Mouse (Mus musculus): ENCODE measurements at regions not wholly inside any gene's neighbourhood (a gene's known extent, or its start where the extent isn't known, plus 50 kb on each side); places are given as distances from the start of the nearest gene placed in this dataset.

GRCm38 (mm10) chr4:31612147-31612824 is 351.6 kb upstream of the Map3k7 start:
- Histone ChIP-seq H3K27ac (ENCODE audit: low read length) (no peak overlapping the region), H3K4me1 (ENCODE audit: insufficient read depth, low read depth, low read length) (no peaks in the 10 kb centered on the region), H3K4me2 (replicated peaks; ENCODE audit: low read depth, low read length) (no peak overlapping the region), H3K27me3 (replicated peaks; ENCODE audit: insufficient read depth, low read length) (no peaks in the 10 kb centered on the region), H3K9ac (replicated peaks; ENCODE audit: low read depth) (no peak overlapping the region), H3K4me3 (ENCODE audit: low read depth, low read length) (no peak overlapping the region), H3K9me3 (ENCODE audit: low read length) (no peaks in the 10 kb centered on the region), H3K36me3 (ENCODE audit: insufficient read depth, low read length) (no peaks in the 10 kb centered on the region)
- DNase-seq (ENCODE audit: low spot score): no peak
- 65% methylated on average over 8 of the region's 8 CpGs for WGBS
- no peak for ATAC-seq
- TF ChIP-seq CTCF (IDR thresholded peaks at IDR 0.05): no peak
- TF ChIP-seq EP300 (IDR thresholded peaks at IDR 0.05): no peak

DNA sequence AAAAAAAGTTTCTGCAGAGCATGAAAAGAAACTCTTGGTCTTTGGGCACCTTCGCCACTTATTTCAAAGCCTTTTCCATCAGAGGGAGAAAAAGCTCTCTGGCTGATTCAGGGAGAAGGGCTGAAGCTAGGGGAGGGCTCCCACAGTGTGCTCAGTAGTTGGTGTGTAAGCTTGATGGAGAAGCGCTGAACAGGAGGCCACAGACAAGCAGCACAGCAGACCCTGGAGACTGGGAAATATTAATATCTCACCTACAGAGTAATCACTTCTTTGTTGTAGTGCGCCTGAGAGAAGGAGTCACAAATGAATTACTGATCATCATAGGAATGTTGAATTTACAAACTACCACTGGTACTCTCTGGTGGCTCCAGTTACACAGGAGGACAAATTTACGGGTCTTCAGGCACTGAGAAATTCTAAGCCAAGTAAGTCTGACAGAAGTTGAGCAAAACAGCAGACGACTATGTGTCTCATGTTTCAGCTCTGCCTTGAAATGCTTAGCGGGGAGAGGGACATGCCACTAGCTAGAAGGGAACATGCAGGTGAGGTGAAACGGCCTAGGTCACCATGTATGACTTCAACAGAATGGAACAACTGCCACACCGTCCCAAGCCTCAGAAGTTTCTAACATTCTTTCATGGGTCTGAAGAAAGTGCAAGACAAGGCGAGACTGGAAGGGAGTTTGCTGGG is 350.9 kb upstream of the Map3k7 start:
- no peaks in the 10 kb centered on the region for H3K27me3 ChIP-seq (replicated peaks; ENCODE audit: insufficient read depth, low read length)
- TF ChIP-seq CTCF (IDR thresholded peaks at IDR 0.05): no peak
- H3K36me3 ChIP-seq (ENCODE audit: insufficient read depth, low read length): no peaks in the 10 kb centered on the region
- no peak overlapping the region for H3K4me3 ChIP-seq (ENCODE audit: low read depth, low read length)
- no peak overlapping the region for H3K9ac ChIP-seq (replicated peaks; ENCODE audit: low read depth)
- no peak for DNase-seq (ENCODE audit: low spot score)
- ATAC-seq: no peak
- WGBS: 72% methylated on average over 9 of the region's 9 CpGs
- no peaks in the 10 kb centered on the region for H3K4me1 ChIP-seq (ENCODE audit: insufficient read depth, low read depth, low read length)
- H3K9me3 ChIP-seq (ENCODE audit: low read length): no peaks in the 10 kb centered on the region
- H3K4me2 ChIP-seq (replicated peaks; ENCODE audit: low read depth, low read length): no peak overlapping the region
- no peak overlapping the region for H3K27ac ChIP-seq (ENCODE audit: low read length)

- no peak for DNase-seq (ENCODE audit: low spot score)
- no peak overlapping the region for H3K4me2 ChIP-seq (replicated peaks; ENCODE audit: low read depth, low read length)
- ATAC-seq: no peak
- no peaks in the 10 kb centered on the region for H3K9me3 ChIP-seq (ENCODE audit: low read length)
- H3K27ac ChIP-seq (ENCODE audit: low read length): no peak overlapping the region
- no peak for TF ChIP-seq CTCF (IDR thresholded peaks at IDR 0.05)
- TF ChIP-seq EP300 (IDR thresholded peaks at IDR 0.05): no peak
- WGBS: 63% methylated on average over 7 of the region's 7 CpGs
- no peaks in the 10 kb centered on the region for H3K36me3 ChIP-seq (ENCODE audit: insufficient read depth, low read length)
- no peak overlapping the region for H3K9ac ChIP-seq (replicated peaks; ENCODE audit: low read depth)
- H3K27me3 ChIP-seq (replicated peaks; ENCODE audit: insufficient read depth, low read length): no peaks in the 10 kb centered on the region
- no peaks in the 10 kb centered on the region for H3K4me1 ChIP-seq (ENCODE audit: insufficient read depth, low read depth, low read length)
- no peak overlapping the region for H3K4me3 ChIP-seq (ENCODE audit: low read depth, low read length)
Measured at GRCm38 (mm10) chr4:31617572-31617971, 346.3 kb upstream of the Map3k7 start.

- H3K9me3 ChIP-seq (ENCODE audit: low read length): no peaks in the 10 kb centered on the region
- H3K27ac ChIP-seq (ENCODE audit: low read length): no peak overlapping the region
- H3K27me3 ChIP-seq (replicated peaks; ENCODE audit: insufficient read depth, low read length): no peaks in the 10 kb centered on the region
- TF ChIP-seq EP300 (IDR thresholded peaks at IDR 0.05) (no peak), CTCF (IDR thresholded peaks at IDR 0.05) (no peak)
- ATAC-seq: no peak
- no peaks in the 10 kb centered on the region for H3K36me3 ChIP-seq (ENCODE audit: insufficient read depth, low read length)
- H3K4me3 ChIP-seq (ENCODE audit: low read depth, low read length): no peak overlapping the region
- H3K4me2 ChIP-seq (replicated peaks; ENCODE audit: low read depth, low read length): no peak overlapping the region
- DNase-seq (ENCODE audit: low spot score): no peak
- H3K9ac ChIP-seq (replicated peaks; ENCODE audit: low read depth): no peak overlapping the region
- 30% methylated on average over 4 of the region's 4 CpGs for WGBS
- no peaks in the 10 kb centered on the region for H3K4me1 ChIP-seq (ENCODE audit: insufficient read depth, low read depth, low read length)
Measured at GRCm38 (mm10) chr4:31618026-31618425, 345.9 kb upstream of the Map3k7 start.

GRCm38 (mm10) chr4:31621205-31621604 is 342.7 kb upstream of the Map3k7 start:
- no peak overlapping the region for H3K27ac ChIP-seq (ENCODE audit: low read length)
- no peaks in the 10 kb centered on the region for H3K36me3 ChIP-seq (ENCODE audit: insufficient read depth, low read length)
- H3K9ac ChIP-seq (replicated peaks; ENCODE audit: low read depth): no peak overlapping the region
- H3K4me2 ChIP-seq (replicated peaks; ENCODE audit: low read depth, low read length): no peak overlapping the region
- H3K9me3 ChIP-seq (ENCODE audit: low read length): no peaks in the 10 kb centered on the region
- H3K4me3 ChIP-seq (ENCODE audit: low read depth, low read length): no peak overlapping the region
- DNase-seq (ENCODE audit: low spot score): no peak
- no peak for TF ChIP-seq EP300 (IDR thresholded peaks at IDR 0.05)
- TF ChIP-seq CTCF (IDR thresholded peaks at IDR 0.05): no peak
- no peaks in the 10 kb centered on the region for H3K27me3 ChIP-seq (replicated peaks; ENCODE audit: insufficient read depth, low read length)
- no peaks in the 10 kb centered on the region for H3K4me1 ChIP-seq (ENCODE audit: insufficient read depth, low read depth, low read length)
- ATAC-seq: no peak
- 89% methylated on average over 2 of the region's 2 CpGs for WGBS

- Histone ChIP-seq H3K4me1 (ENCODE audit: insufficient read depth, low read depth, low read length) (no peaks in the 10 kb centered on the region), H3K36me3 (ENCODE audit: insufficient read depth, low read length) (no peaks in the 10 kb centered on the region), H3K27me3 (replicated peaks; ENCODE audit: insufficient read depth, low read length) (no peaks in the 10 kb centered on the region), H3K4me3 (ENCODE audit: low read depth, low read length) (no peak overlapping the region), H3K9ac (replicated peaks; ENCODE audit: low read depth) (no peak overlapping the region), H3K27ac (ENCODE audit: low read length) (no peak overlapping the region), H3K4me2 (replicated peaks; ENCODE audit: low read depth, low read length) (no peak overlapping the region), H3K9me3 (ENCODE audit: low read length) (no peaks in the 10 kb centered on the region)
- WGBS: 73% methylated on average over 3 of the region's 3 CpGs
- no peak for ATAC-seq
- TF ChIP-seq EP300 (IDR thresholded peaks at IDR 0.05): no peak
- no peak for TF ChIP-seq CTCF (IDR thresholded peaks at IDR 0.05)
- no peak for DNase-seq (ENCODE audit: low spot score)
Measured at GRCm38 (mm10) chr4:31627053-31627452, 336.8 kb upstream of the Map3k7 start.

All from lung, postnatal 0 days (tissue).